Mouse (Mus musculus): ENCODE results near the gene Wdr93. TPM values are rescaled to one million over a fixed set of nuclear protein-coding genes. Genes with fewer than 3 reads are reported as not detected.

Gene Wdr93
- total and polyA plus RNA-seq, 3 experiments: 0.75 to 1.3 (median 1.2) TPM

DNA sequence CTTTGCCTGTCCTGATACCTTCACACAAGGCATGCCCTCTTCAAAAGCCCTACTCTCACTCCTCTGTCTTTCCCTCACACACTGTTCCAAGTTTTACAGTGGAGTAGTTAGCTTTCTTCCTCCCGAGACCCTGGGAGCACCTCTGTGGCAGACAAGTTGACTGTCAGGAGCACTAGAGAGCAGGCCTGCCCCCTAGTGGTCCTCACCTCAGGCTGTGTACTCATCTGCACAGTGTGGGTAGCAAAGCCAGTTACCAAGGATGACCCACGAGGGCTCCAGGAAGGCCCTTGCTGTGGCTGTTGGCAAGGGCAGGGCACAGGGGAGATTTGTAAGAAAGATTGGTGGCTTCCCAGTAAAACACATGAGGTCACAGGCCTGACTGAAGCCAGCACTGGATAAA lies 15.9 kb upstream of the Wdr93 start:
- no peaks in the 10 kb centered on the region for H3K36me3 ChIP-seq (replicated peaks in 1 of 2; ENCODE audit: control insufficient read depth in 1 of 2, insufficient read depth in 1 of 2, low read length in 1 of 2)
- H3K9me3 ChIP-seq (replicated peaks; ENCODE audit: low read length): no peaks in the 10 kb centered on the region
- in situ Hi-C loops (cut with MboI; ENCODE audit: low pct_ligation_motif_present, low pct_unique_long_range_greater_than_20kb, low sequenced_read_pairs): loop anchor here (5.0 to 10.0 kb wide), 2 partner anchors 65 to 232 kb away; partner anchors contain the start of gene Ticrr
- peak; percentile 58 for DNase-seq (ENCODE audit: extremely low read depth)
- TF ChIP-seq CTCF (conservative IDR thresholded peaks at IDR 0.05 in 1 of 2, IDR thresholded peaks at IDR 0.05 in 1 of 2; ENCODE audit: low read depth in 2 of 2, low read length in 2 of 2) (peak; percentile 74 to 78), ELF1 (IDR thresholded peaks at IDR 0.05; ENCODE audit: low read depth, low read length) (no peak), SMC3 (IDR thresholded peaks at IDR 0.05; ENCODE audit: low read depth, low read length) (peak; percentile 35), RAD21 (IDR thresholded peaks at IDR 0.05; ENCODE audit: low read depth, low read length) (peak; percentile 47)
- no peak overlapping the region for H3K27ac ChIP-seq (ENCODE audit: insufficient read depth, low read depth)
- H3K4me3 ChIP-seq (replicated peaks in 1 of 3; ENCODE audit: low read depth in 2 of 3, low read length in 2 of 3, poor library complexity in 1 of 3): no peak overlapping the region
- H3K4me2 ChIP-seq (ENCODE audit: insufficient read depth, low read depth, poor library complexity, severe bottlenecking): no peak overlapping the region
- H3K27me3 ChIP-seq (replicated peaks): peaks cover 41% of the 10 kb centered on the region
- H3K79me2 ChIP-seq (replicated peaks; ENCODE audit: control insufficient read depth, extremely low read depth, insufficient read depth, poor library complexity, severe bottlenecking): no peaks in the 10 kb centered on the region
- dilution Hi-C loops (cut with MboI; ENCODE audit: extremely low pct_ligation_motif_present, extremely low pct_unique_long_range_greater_than_20kb, low sequenced_read_pairs): no loop called here
- H3K9ac ChIP-seq (ENCODE audit: insufficient read depth, low read depth): no peak overlapping the region
- H3K4me1 ChIP-seq (ENCODE audit: control insufficient read depth in 1 of 2, insufficient read depth in 2 of 2): peaks cover 6 to 13% of the 10 kb centered on the region in 2 experiments; a peak in 3 of 4 replicates

DNA sequence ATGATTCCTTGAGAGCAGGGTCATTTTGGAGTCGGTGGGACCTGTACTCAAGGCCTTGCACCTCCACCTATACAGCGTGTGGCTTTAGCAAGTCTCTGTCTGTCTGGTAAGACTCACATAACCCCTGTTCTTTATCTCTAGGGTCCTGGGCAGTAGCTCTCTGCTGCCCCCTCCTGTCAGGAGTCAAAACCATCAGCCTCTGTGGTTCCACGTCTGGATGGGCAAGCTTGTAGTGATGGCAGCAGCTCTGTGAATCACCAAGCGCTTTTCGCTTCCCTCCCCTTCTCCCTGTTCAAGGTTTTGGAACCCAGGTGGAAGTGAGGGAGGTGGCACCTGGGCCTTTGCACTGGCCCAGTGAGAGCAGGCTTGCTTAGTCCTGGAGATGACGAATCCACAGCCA lies 14.7 kb upstream of the Wdr93 start:
- peaks cover 4 to 13% of the 10 kb centered on the region in 2 experiments; a peak in 2 of 4 replicates for H3K4me1 ChIP-seq (ENCODE audit: control insufficient read depth in 1 of 2, insufficient read depth in 2 of 2)
- H3K4me3 ChIP-seq (replicated peaks in 1 of 3; ENCODE audit: low read depth in 2 of 3, low read length in 2 of 3, poor library complexity in 1 of 3): peak overlapping the region in 2 of 3 experiments; percentile 11 to 37
- peak; percentile 68 for TF ChIP-seq SMC3 (IDR thresholded peaks at IDR 0.05; ENCODE audit: low read depth, low read length)
- 0 out of 2 replicates have a peak, but pooled peaks have one; percentile 28 for TF ChIP-seq SIN3A (IDR thresholded peaks at IDR 0.05; ENCODE audit: low read length)
- no peak for TF ChIP-seq MAFK (IDR thresholded peaks at IDR 0.05; ENCODE audit: insufficient replicate concordance, low read length)
- no peak for TF ChIP-seq KAT2A (IDR thresholded peaks at IDR 0.05; ENCODE audit: insufficient replicate concordance, low read length)
- 0 out of 2 replicates have a peak, but pooled peaks have one; percentile 15 for TF ChIP-seq TCF12 (IDR thresholded peaks at IDR 0.05; ENCODE audit: low read depth, low read length)
- TF ChIP-seq RAD21 (IDR thresholded peaks at IDR 0.05; ENCODE audit: low read depth, low read length): peak; percentile 74
- TF ChIP-seq PAX5 (IDR thresholded peaks at IDR 0.05; ENCODE audit: low read length): no peak
- peak; percentile 50; the same call in 1 of the 2 replicates for TF ChIP-seq IRF4 (IDR thresholded peaks at IDR 0.05; ENCODE audit: low read depth, low read length)
- 0 out of 2 replicates have a peak, but pooled peaks have one; percentile 23 for TF ChIP-seq HCFC1 (IDR thresholded peaks at IDR 0.05; ENCODE audit: low read depth, low read length)
- peak; percentile 94 to 96 for TF ChIP-seq CTCF (conservative IDR thresholded peaks at IDR 0.05 in 1 of 2, IDR thresholded peaks at IDR 0.05 in 1 of 2; ENCODE audit: low read depth in 2 of 2, low read length in 2 of 2)
- TF ChIP-seq POLR2A (IDR thresholded peaks at IDR 0.05; ENCODE audit: low read depth, low read length): peak; percentile 23; the same call in 1 of the 2 replicates
- H3K4me2 ChIP-seq (ENCODE audit: insufficient read depth, low read depth, poor library complexity, severe bottlenecking): peak overlapping the region; percentile 89
- H3K27me3 ChIP-seq (replicated peaks): peaks cover 31% of the 10 kb centered on the region
- peak overlapping the region; percentile 2; the same call in 1 of the 2 replicates for H3K9ac ChIP-seq (ENCODE audit: insufficient read depth, low read depth)
- in situ Hi-C loops (cut with MboI; ENCODE audit: low pct_ligation_motif_present, low pct_unique_long_range_greater_than_20kb, low sequenced_read_pairs) (loop anchor here (5.0 to 10.0 kb wide), 2 partner anchors 66 to 233 kb away; partner anchors contain the start of gene Ticrr), dilution Hi-C loops (cut with MboI; ENCODE audit: extremely low pct_ligation_motif_present, extremely low pct_unique_long_range_greater_than_20kb, low sequenced_read_pairs) (no loop called here)
- H3K27ac ChIP-seq (ENCODE audit: insufficient read depth, low read depth): 0 out of 2 replicates have a peak overlapping the region, but pooled peaks have one; percentile 5
- H3K36me3 ChIP-seq (replicated peaks in 1 of 2; ENCODE audit: control insufficient read depth in 1 of 2, insufficient read depth in 1 of 2, low read length in 1 of 2): no peaks in the 10 kb centered on the region
- DNase-seq (ENCODE audit: extremely low read depth): peak; percentile 85
- no peaks in the 10 kb centered on the region for H3K9me3 ChIP-seq (replicated peaks; ENCODE audit: low read length)
- no peaks in the 10 kb centered on the region for H3K79me2 ChIP-seq (replicated peaks; ENCODE audit: control insufficient read depth, extremely low read depth, insufficient read depth, poor library complexity, severe bottlenecking)

DNA sequence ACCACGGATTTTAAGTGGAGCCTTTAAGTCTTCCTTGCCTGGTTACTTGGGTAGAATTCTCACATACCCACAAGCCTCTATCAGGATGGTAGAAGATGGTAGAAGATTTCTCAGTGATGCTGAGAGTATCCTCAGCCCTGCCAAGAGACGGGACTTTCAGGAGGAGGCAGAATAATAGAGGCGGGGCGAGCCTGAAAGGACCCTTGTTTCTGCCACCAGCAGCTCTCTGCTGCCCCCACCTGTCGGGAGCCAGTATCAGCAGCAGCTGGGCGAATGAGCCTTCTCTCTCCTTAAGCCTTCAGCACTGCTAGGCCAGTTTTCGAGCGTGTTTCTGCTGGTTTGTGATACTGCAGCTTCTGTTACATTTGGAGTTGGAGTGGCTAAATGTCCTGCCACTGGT lies 13.8 kb upstream of the Wdr93 start:
- TF ChIP-seq SMC3 (IDR thresholded peaks at IDR 0.05; ENCODE audit: low read depth, low read length) (peak; percentile 51), MEF2A (IDR thresholded peaks at IDR 0.05; ENCODE audit: borderline replicate concordance, low read depth, low read length) (no peak), MAZ (IDR thresholded peaks at IDR 0.05; ENCODE audit: low read depth, low read length) (no peak), CTCF (conservative IDR thresholded peaks at IDR 0.05 in 1 of 2, IDR thresholded peaks at IDR 0.05 in 1 of 2; ENCODE audit: low read depth in 2 of 2, low read length in 2 of 2) (peak; percentile 81 to 93), SIN3A (IDR thresholded peaks at IDR 0.05; ENCODE audit: low read length) (no peak), USF1 (IDR thresholded peaks at IDR 0.05; ENCODE audit: low read depth, low read length) (no peak), RAD21 (IDR thresholded peaks at IDR 0.05; ENCODE audit: low read depth, low read length) (peak; percentile 79), EP300 (IDR thresholded peaks at IDR 0.05; ENCODE audit: low read length) (no peak)
- dilution Hi-C loops (cut with MboI; ENCODE audit: extremely low pct_ligation_motif_present, extremely low pct_unique_long_range_greater_than_20kb, low sequenced_read_pairs) (no loop called here), in situ Hi-C loops (cut with MboI; ENCODE audit: low pct_ligation_motif_present, low pct_unique_long_range_greater_than_20kb, low sequenced_read_pairs) (loop anchor here (5.0 to 10.0 kb wide), 2 partner anchors 67 to 234 kb away; partner anchors contain the start of gene Ticrr)
- H3K9me3 ChIP-seq (replicated peaks; ENCODE audit: low read length): no peaks in the 10 kb centered on the region
- H3K27me3 ChIP-seq (replicated peaks): peaks cover 25% of the 10 kb centered on the region
- no peaks in the 10 kb centered on the region for H3K36me3 ChIP-seq (replicated peaks in 1 of 2; ENCODE audit: control insufficient read depth in 1 of 2, insufficient read depth in 1 of 2, low read length in 1 of 2)
- DNase-seq (ENCODE audit: extremely low read depth): peak; percentile 69
- H3K9ac ChIP-seq (ENCODE audit: insufficient read depth, low read depth): no peak overlapping the region
- H3K4me3 ChIP-seq (replicated peaks in 1 of 3; ENCODE audit: low read depth in 2 of 3, low read length in 2 of 3, poor library complexity in 1 of 3): no peak overlapping the region
- no peaks in the 10 kb centered on the region for H3K79me2 ChIP-seq (replicated peaks; ENCODE audit: control insufficient read depth, extremely low read depth, insufficient read depth, poor library complexity, severe bottlenecking)
- H3K4me1 ChIP-seq (ENCODE audit: control insufficient read depth in 1 of 2, insufficient read depth in 2 of 2): peaks cover 4 to 13% of the 10 kb centered on the region in 2 experiments; a peak in 2 of 4 replicates
- H3K27ac ChIP-seq (ENCODE audit: insufficient read depth, low read depth): no peak overlapping the region
- peak overlapping the region; percentile 89 for H3K4me2 ChIP-seq (ENCODE audit: insufficient read depth, low read depth, poor library complexity, severe bottlenecking)
